ENCODE assay signal across 9 mouse cellular contexts in the genomic region with DNA sequence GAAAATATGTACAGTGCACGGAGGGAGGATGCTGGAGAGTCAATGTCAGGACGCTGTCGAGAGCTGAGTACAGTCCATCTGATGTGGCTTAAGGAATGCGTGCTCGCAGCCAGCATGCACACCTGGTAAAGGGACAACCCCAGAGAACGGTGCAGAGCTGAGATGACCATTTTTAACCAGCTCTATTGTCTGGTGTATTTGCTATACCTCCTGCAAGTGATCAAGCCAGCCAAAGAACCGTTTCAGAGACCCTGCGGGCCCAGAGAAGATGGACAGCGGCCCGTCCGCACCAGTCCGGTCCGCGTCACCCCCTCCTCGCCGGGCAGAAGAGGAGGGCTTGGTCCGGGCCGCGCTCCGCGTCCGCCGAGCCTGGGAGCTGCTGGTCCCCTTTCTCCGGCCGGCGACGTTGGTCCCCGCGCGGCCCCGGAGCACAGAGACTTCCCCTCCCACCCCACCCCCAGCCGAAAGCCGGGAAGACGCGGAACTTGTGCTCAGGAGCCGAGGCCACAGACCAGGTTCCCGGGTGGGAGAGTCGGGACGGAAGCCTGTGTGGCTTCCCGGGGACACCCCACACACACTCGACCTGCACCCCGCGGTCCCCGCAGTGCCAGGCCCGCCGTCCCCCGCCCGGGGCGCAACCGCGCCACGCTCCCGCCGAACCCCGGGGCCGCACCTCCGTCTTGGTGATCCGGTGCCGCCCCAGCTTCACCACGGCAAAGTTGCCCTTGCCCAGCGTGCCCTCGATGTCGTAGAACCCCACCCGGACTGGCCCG. TPM values are rescaled to one million over a fixed set of nuclear protein-coding genes. Genes with fewer than 3 reads are reported as not detected.
DNase-seq lines count a peak whose midpoint lies in the region; ATAC-seq and TF ChIP-seq lines count a peak whose summit lies in the region.
"Had no signal": no experiment of that assay in that cellular context is flagged by ENCODE, and none has a peak within 500 bp of the region (broad histone marks: within the 10 kb centered on the region; RNA-seq: fewer than 3 reads in every experiment).

No protein-coding gene starts in this region.

- H3K36me3 ChIP-seq in embryonic facial prominence, embryonic 15.5 days = no peaks in the 10 kb centered on the region
- no peaks in the 10 kb centered on the region for H3K36me3 ChIP-seq in hindbrain, embryonic 13.5 days

- H3K4me3 ChIP-seq in layer of hippocampus, adult 2 months = peak overlapping the region; percentile 92
- peak overlapping the region; percentile 76 for H3K4me3 ChIP-seq in embryonic facial prominence, embryonic 15.5 days (replicated peaks)
- H3K4me3 ChIP-seq in hindbrain, embryonic 13.5 days = peak overlapping the region; percentile 91

- no peaks in the 10 kb centered on the region for H3K27me3 ChIP-seq in embryonic facial prominence, embryonic 15.5 days
- 0 out of 2 replicates have a peak, but pooled peaks cover 5% of the 10 kb centered on the region for H3K27me3 ChIP-seq in hindbrain, embryonic 13.5 days

- peak; percentile 6 for ATAC-seq in embryonic facial prominence, embryonic 15.5 days (ENCODE audit: insufficient number of reproducible peaks, low FRiP score, low TSS enrichment, low read depth)
- ATAC-seq in hindbrain, embryonic 13.5 days (ENCODE audit: low FRiP score) = peak; percentile 80
- ATAC-seq in monocyte, adult 5-6 weeks (replicated peaks; ENCODE audit: insufficient number of reproducible peaks, low FRiP score, low TSS enrichment, poor library complexity, severe bottlenecking) = peak; percentile 14

- under 1% methylated on average over 61 of the region's 65 CpGs for WGBS in embryonic facial prominence, embryonic 15.5 days
- WGBS in hindbrain, embryonic 13.5 days = under 1% methylated on average over 62 of the region's 65 CpGs

- peak overlapping the region; percentile 96 for H3K27ac ChIP-seq in layer of hippocampus, adult 2 months
- peak overlapping the region; percentile 91 for H3K27ac ChIP-seq in embryonic facial prominence, embryonic 15.5 days (replicated peaks)
- peak overlapping the region; percentile 90 for H3K27ac ChIP-seq in hindbrain, embryonic 13.5 days

- no peak for TF ChIP-seq CTCF in layer of hippocampus, adult 2 months (conservative IDR thresholded peaks at IDR 0.05)

- peaks cover 14% of the 10 kb centered on the region; the same call in 1 of the 2 replicates for H3K4me1 ChIP-seq in embryonic facial prominence, embryonic 15.5 days
- H3K4me1 ChIP-seq in hindbrain, embryonic 13.5 days (replicated peaks) = peaks cover 7% of the 10 kb centered on the region

- peak overlapping the region; percentile 77 for H3K9ac ChIP-seq in embryonic facial prominence, embryonic 15.5 days
- peak overlapping the region; percentile 92 for H3K9ac ChIP-seq in hindbrain, embryonic 13.5 days

- peak in 1 of 2 experiments; percentile 4 for DNase-seq in layer of hippocampus, adult 2 months (ENCODE audit: low spot score in 2 of 2)
- no peak for DNase-seq in layer of hippocampus, adult 11-12 months (ENCODE audit: low spot score)
- DNase-seq in MN1 (ENCODE audit: low spot score) (peak; percentile 32), liver (peak; percentile 64)
- no peak for DNase-seq in testis, postnatal 14 days (ENCODE audit: low spot score)

- H3K9me3 ChIP-seq in embryonic facial prominence, embryonic 15.5 days (replicated peaks) = no peaks in the 10 kb centered on the region
- no peaks in the 10 kb centered on the region for H3K9me3 ChIP-seq in hindbrain, embryonic 13.5 days

- peak overlapping the region; percentile 83 for H3K4me2 ChIP-seq in embryonic facial prominence, embryonic 15.5 days (replicated peaks)
- peak overlapping the region; percentile 65 for H3K4me2 ChIP-seq in hindbrain, embryonic 13.5 days

RNA-seq across cellular contexts. Expression of a gene that starts 0.6 kb away (rescaled TPM):
- 10 to 100 TPM; 39.5 to 45.2 TPM for total RNA-seq in layer of hippocampus, adult 2 months (2021)
- polyA plus RNA-seq in embryonic facial prominence, embryonic 15.5 days (2015; fragmentation: Nextera tagmentation; extraction: Ambion mirVana) = 19.0 and 20.6 TPM in 2 replicates
- 14.3 and 14.9 TPM in 2 replicates for polyA plus RNA-seq in hindbrain, embryonic 13.5 days (2015; fragmentation: Nextera tagmentation; extraction: Ambion mirVana)
- 15.6 to 35.3 TPM (median 18.4 TPM) in 3 replicates for total RNA-seq in monocyte, adult 5-6 weeks (2017)

RNA-seq across cellular contexts. Expression of a gene that starts 52.4 kb away (rescaled TPM):
- not detected for total RNA-seq in layer of hippocampus, adult 2 months (2021)
- polyA plus RNA-seq in embryonic facial prominence, embryonic 15.5 days (2015; fragmentation: Nextera tagmentation; extraction: Ambion mirVana) = 0.80 and 2.0 TPM in 2 replicates
- polyA plus RNA-seq in hindbrain, embryonic 13.5 days (2015; fragmentation: Nextera tagmentation; extraction: Ambion mirVana) = not detected in 2 replicates
- total RNA-seq in monocyte, adult 5-6 weeks (2017) = 0.78 TPM in 1 of 3 replicates, not detected in the others
- polyA plus RNA-seq: gonadal fat pad, adult 2 months had no signal

Comparison
In these comparisons a context has a peak if more than half of its experiments do, and no peak if none do; other contexts are left out.
1. DNase-seq: peak in MN1 (single experiment) and liver (single experiment); none in layer of hippocampus, adult 11-12 months (single experiment) and testis, postnatal 14 days (single experiment).
2. ATAC-seq: peak in every context shown above with its lines; median percentile 80 in hindbrain, embryonic 13.5 days; 14 in monocyte, adult 5-6 weeks; 6 in embryonic facial prominence, embryonic 15.5 days.
3. Peak in every context shown above with its lines, with median percentiles within 50 percentile points of each other: H3K27ac ChIP-seq and H3K4me3 ChIP-seq.